30 mouse cellular contexts compared by ENCODE assay signal in genomic region chr1:130879927-130880326, GRCm38 (mm10). TPM values are rescaled to one million over a fixed set of nuclear protein-coding genes. Genes with fewer than 3 reads are reported as not detected.
"Had no signal": no experiment of that assay in that cellular context is flagged by ENCODE, and none has a peak within 500 bp of the region (broad histone marks: within the 10 kb centered on the region; RNA-seq: fewer than 3 reads in every experiment).

No protein-coding gene starts in this region.

- ATAC-seq: liver, embryonic 12.5 days; midbrain, embryonic 13.5 days; midbrain, embryonic 16.5 days had no signal

- DNase-seq: kidney, adult 8-10 months; kidney, postnatal 10 days; kidney, postnatal 4 days; liver; lung, adult 18-20 months; lung, postnatal 10 days; lung, postnatal 36 days; retina, postnatal 1 day; right cerebral cortex, postnatal 25 days; spleen, adult 18-20 months; thymus, adult 2 months; thymus, postnatal 14 days; thymus, postnatal 4 days had no signal

- H3K36me3 ChIP-seq: kidney, embryonic 15.5 days; limb, embryonic 10.5 days; limb, embryonic 13.5 days; liver, embryonic 12.5 days; liver, embryonic 15.5 days; lung, embryonic 15.5 days; midbrain, embryonic 10.5 days; midbrain, embryonic 13.5 days; neural tube, embryonic 12.5 days; neural tube, embryonic 15.5 days; stomach, embryonic 15.5 days had no signal

- H3K4me3 ChIP-seq: kidney, embryonic 15.5 days; limb, embryonic 10.5 days; limb, embryonic 13.5 days; liver, embryonic 12.5 days; liver, embryonic 15.5 days; lung, embryonic 15.5 days; megakaryocyte, embryonic 14.5 days; midbrain, embryonic 10.5 days; midbrain, embryonic 13.5 days; neural tube, embryonic 12.5 days; neural tube, embryonic 15.5 days; stomach, embryonic 15.5 days had no signal

RNA-seq across cellular contexts. Expression of gene Il24, which starts 7.3 kb away (rescaled TPM):
- total RNA-seq: layer of hippocampus, adult 18-20 months; layer of hippocampus, postnatal 14 days; left cerebral cortex, postnatal 25 days; monocyte, adult 5-6 weeks had no signal
- polyA plus RNA-seq: limb, embryonic 10.5 days; limb, embryonic 13.5 days; liver, embryonic 12.5 days; liver, embryonic 15.5 days; lung, embryonic 15.5 days; midbrain, embryonic 10.5 days; midbrain, embryonic 13.5 days; midbrain, embryonic 16.5 days; neural tube, embryonic 12.5 days; neural tube, embryonic 15.5 days; stomach, embryonic 15.5 days had no signal

RNA-seq across cellular contexts. Expression of gene Fcmr, which starts 14.5 kb away (rescaled TPM):
- total RNA-seq: layer of hippocampus, adult 18-20 months; left cerebral cortex, postnatal 25 days had no signal
- polyA plus RNA-seq: limb, embryonic 13.5 days; liver, embryonic 12.5 days; liver, embryonic 15.5 days; lung, embryonic 15.5 days; midbrain, embryonic 10.5 days; midbrain, embryonic 13.5 days; neural tube, embryonic 12.5 days had no signal

RNA-seq across cellular contexts. Expression of gene Il20, which starts 31.3 kb away (rescaled TPM):
- total RNA-seq: layer of hippocampus, adult 18-20 months; layer of hippocampus, postnatal 14 days; left cerebral cortex, postnatal 25 days; monocyte, adult 5-6 weeks had no signal
- polyA plus RNA-seq: kidney, embryonic 15.5 days; limb, embryonic 10.5 days; limb, embryonic 13.5 days; liver, embryonic 12.5 days; liver, embryonic 15.5 days; lung, embryonic 15.5 days; midbrain, embryonic 10.5 days; midbrain, embryonic 13.5 days; midbrain, embryonic 16.5 days; neural tube, embryonic 12.5 days; neural tube, embryonic 15.5 days; stomach, embryonic 15.5 days; thymus, adult 2 months had no signal

RNA-seq across cellular contexts. Expression of gene Pigr, which starts 53.4 kb away (rescaled TPM):
- total RNA-seq: layer of hippocampus, adult 18-20 months; layer of hippocampus, postnatal 14 days; left cerebral cortex, postnatal 25 days; monocyte, adult 5-6 weeks had no signal
- polyA plus RNA-seq: limb, embryonic 10.5 days; limb, embryonic 13.5 days; lung, embryonic 15.5 days; midbrain, embryonic 10.5 days; midbrain, embryonic 13.5 days; midbrain, embryonic 16.5 days; neural tube, embryonic 12.5 days; neural tube, embryonic 15.5 days had no signal

RNA-seq across cellular contexts. Expression of gene Il19, which starts 60.0 kb away (rescaled TPM):
- total RNA-seq: layer of hippocampus, adult 18-20 months; layer of hippocampus, postnatal 14 days; left cerebral cortex, postnatal 25 days; monocyte, adult 5-6 weeks had no signal
- polyA plus RNA-seq: limb, embryonic 13.5 days; liver, embryonic 12.5 days; liver, embryonic 15.5 days; lung, embryonic 15.5 days; midbrain, embryonic 10.5 days; midbrain, embryonic 13.5 days; midbrain, embryonic 16.5 days; neural tube, embryonic 12.5 days; neural tube, embryonic 15.5 days; stomach, embryonic 15.5 days; thymus, adult 2 months had no signal
